8 mouse cellular contexts compared by ENCODE assay signal in the genomic region with DNA sequence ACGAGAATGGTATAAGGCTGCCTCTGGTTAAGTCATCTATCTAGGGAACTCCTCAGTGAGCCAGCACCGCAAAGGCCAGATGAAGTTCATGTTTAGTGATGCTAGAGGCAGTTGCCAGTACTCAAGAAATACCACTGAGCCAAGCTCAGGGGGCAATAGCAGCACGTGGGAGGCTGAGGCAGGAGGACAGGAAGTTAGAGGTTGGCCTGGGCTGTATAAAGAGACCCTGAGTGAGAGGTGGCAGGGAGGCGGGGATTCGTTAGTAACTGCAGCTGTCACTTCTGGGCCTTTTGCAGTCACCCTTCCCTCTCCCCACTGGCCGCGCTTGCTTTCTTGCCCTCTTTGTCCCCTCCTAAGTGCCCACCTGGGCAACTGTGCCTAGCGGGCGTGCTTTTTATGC. TPM values are rescaled to one million over a fixed set of nuclear protein-coding genes. Genes with fewer than 3 reads are reported as not detected.
DNase-seq lines count a peak whose midpoint lies in the region; ATAC-seq and TF ChIP-seq lines count a peak whose summit lies in the region.

No protein-coding gene starts in this region.

- no peak for DNase-seq in lung, postnatal 0 days (ENCODE audit: low spot score)
- no peak for DNase-seq in lung, postnatal 4 days
- peak; percentile 57 for DNase-seq in splenic B cell, adult 2 months (ENCODE audit: low read depth, low spot score)
- no peak for DNase-seq in urinary bladder, postnatal 36 days (ENCODE audit: low spot score in 2 of 2)
- DNase-seq in cerebellum, adult 9-10 months = no peak
- no peak for DNase-seq in kidney, postnatal 36 days

- no peak; the same call in 1 of the 2 replicates for ATAC-seq in lung, postnatal 0 days
- ATAC-seq in embryonic facial prominence, embryonic 12.5 days (ENCODE audit: insufficient number of reproducible peaks, insufficient read depth, low FRiP score, low TSS enrichment) = no peak
- ATAC-seq in limb, embryonic 12.5 days (ENCODE audit: insufficient number of reproducible peaks, insufficient read depth, low FRiP score, low TSS enrichment, low read depth) = no peak

- H3K9ac ChIP-seq in lung, postnatal 0 days (replicated peaks; ENCODE audit: low read depth) = no peak overlapping the region
- H3K9ac ChIP-seq in embryonic facial prominence, embryonic 12.5 days = peak overlapping the region; percentile 30; the same call in 1 of the 2 replicates
- peak overlapping the region; percentile 46 for H3K9ac ChIP-seq in limb, embryonic 12.5 days (replicated peaks)

- H3K4me3 ChIP-seq in lung, postnatal 0 days (ENCODE audit: low read depth, low read length) = peak overlapping the region; percentile 25
- peak overlapping the region; percentile 36 for H3K4me3 ChIP-seq in embryonic facial prominence, embryonic 12.5 days
- peak overlapping the region; percentile 40 for H3K4me3 ChIP-seq in limb, embryonic 12.5 days (replicated peaks)

- 19% methylated on average over 9 of the region's 9 CpGs for WGBS in lung, postnatal 0 days
- 16% methylated on average over 9 of the region's 9 CpGs for WGBS in embryonic facial prominence, embryonic 12.5 days
- whole genome bisulfite sequencing in limb, embryonic 12.5 days = 13% methylated on average over 9 of the region's 9 CpGs

- no peak for TF ChIP-seq EP300 in lung, postnatal 0 days (IDR thresholded peaks at IDR 0.05)

- peak overlapping the region; percentile 63 for H3K4me2 ChIP-seq in lung, postnatal 0 days (replicated peaks; ENCODE audit: low read depth, low read length)
- peak overlapping the region; percentile 83 for H3K4me2 ChIP-seq in embryonic facial prominence, embryonic 12.5 days (replicated peaks)
- H3K4me2 ChIP-seq in limb, embryonic 12.5 days = peak overlapping the region; percentile 73

- TF ChIP-seq CTCF in lung, postnatal 0 days (IDR thresholded peaks at IDR 0.05) = no peak

- H3K27ac ChIP-seq in lung, postnatal 0 days (ENCODE audit: low read length) = no peak overlapping the region
- H3K27ac ChIP-seq in embryonic facial prominence, embryonic 12.5 days = no peak overlapping the region
- no peak overlapping the region for H3K27ac ChIP-seq in limb, embryonic 12.5 days

- peaks cover 7% of the 10 kb centered on the region; the same call in 1 of the 2 replicates for H3K36me3 ChIP-seq in lung, postnatal 0 days (ENCODE audit: insufficient read depth, low read length)
- peaks cover 21% of the 10 kb centered on the region for H3K36me3 ChIP-seq in embryonic facial prominence, embryonic 12.5 days
- H3K36me3 ChIP-seq in limb, embryonic 12.5 days = peaks cover 25% of the 10 kb centered on the region
- H3K36me3 ChIP-seq in splenic B cell, adult 2 months (ENCODE audit: control insufficient read depth, insufficient read depth, low read length, poor library complexity, severe bottlenecking) = peaks cover 3% of the 10 kb centered on the region

- peaks cover 17% of the 10 kb centered on the region; the same call in 1 of the 2 replicates for H3K4me1 ChIP-seq in lung, postnatal 0 days (ENCODE audit: insufficient read depth, low read depth, low read length)
- H3K4me1 ChIP-seq in embryonic facial prominence, embryonic 12.5 days = peaks cover 29% of the 10 kb centered on the region
- peaks cover 38% of the 10 kb centered on the region for H3K4me1 ChIP-seq in limb, embryonic 12.5 days (replicated peaks)

- no peaks in the 10 kb centered on the region for H3K27me3 ChIP-seq in lung, postnatal 0 days (replicated peaks; ENCODE audit: insufficient read depth, low read length)
- peaks cover 14% of the 10 kb centered on the region for H3K27me3 ChIP-seq in embryonic facial prominence, embryonic 12.5 days
- peaks cover 23% of the 10 kb centered on the region for H3K27me3 ChIP-seq in limb, embryonic 12.5 days
- H3K27me3 ChIP-seq in splenic B cell, adult 2 months (ENCODE audit: control insufficient read depth, insufficient read depth, low read length, poor library complexity, severe bottlenecking) = no peaks in the 10 kb centered on the region

- H3K9me3 ChIP-seq in lung, postnatal 0 days (ENCODE audit: low read length) = no peaks in the 10 kb centered on the region
- no peaks in the 10 kb centered on the region for H3K9me3 ChIP-seq in embryonic facial prominence, embryonic 12.5 days
- no peaks in the 10 kb centered on the region for H3K9me3 ChIP-seq in limb, embryonic 12.5 days

RNA-seq across cellular contexts. Expression of a gene that starts 1.0 kb away (rescaled TPM):
- 12.8 and 15.2 TPM in 2 replicates for polyA plus RNA-seq in lung, postnatal 0 days (2015; fragmentation: Nextera tagmentation; extraction: Ambion mirVana)
- polyA plus RNA-seq in embryonic facial prominence, embryonic 12.5 days (2016; fragmentation: Nextera tagmentation; extraction: Ambion mirVana) = 37.9 and 39.5 TPM in 2 replicates
- 40.1 and 45.6 TPM in 2 replicates for polyA plus RNA-seq in limb, embryonic 12.5 days (2016; fragmentation: Nextera tagmentation; extraction: Ambion mirVana)

RNA-seq across cellular contexts. Expression of a gene that starts 19.4 kb away (rescaled TPM):
- polyA plus RNA-seq in lung, postnatal 0 days (2015; fragmentation: Nextera tagmentation; extraction: Ambion mirVana) = 64.3 and 68.6 TPM in 2 replicates
- polyA plus RNA-seq in embryonic facial prominence, embryonic 12.5 days (2016; fragmentation: Nextera tagmentation; extraction: Ambion mirVana) = 150 and 155 TPM in 2 replicates
- 157 TPM in 2 replicates for polyA plus RNA-seq in limb, embryonic 12.5 days (2016; fragmentation: Nextera tagmentation; extraction: Ambion mirVana)

RNA-seq across cellular contexts. Expression of a gene that starts 41.8 kb away (rescaled TPM):
- not detected in 2 replicates for polyA plus RNA-seq in lung, postnatal 0 days (2015; fragmentation: Nextera tagmentation; extraction: Ambion mirVana)
- polyA plus RNA-seq in embryonic facial prominence, embryonic 12.5 days (2016; fragmentation: Nextera tagmentation; extraction: Ambion mirVana) = 1.2 and 2.9 TPM in 2 replicates
- polyA plus RNA-seq in limb, embryonic 12.5 days (2016; fragmentation: Nextera tagmentation; extraction: Ambion mirVana) = 1.6 TPM in 2 replicates
